Comparison of ENCODE assay signal across 7 mouse cellular contexts in genomic region chr8:104090993-104091900, GRCm38 (mm10). TPM values are rescaled to one million over a fixed set of nuclear protein-coding genes. Genes with fewer than 3 reads are reported as not detected.
A peak's percentile ranks its signal among the peaks of the same experiment; 100 is the strongest.
DNase-seq lines count a peak whose midpoint lies in the region; ATAC-seq lines count a peak whose summit lies in the region.
"Not testable (repeated sequence)": the region's sequence is repeated elsewhere in the genome, so short reads cannot be mapped to it uniquely, and the experiment has no call there.

No protein-coding gene starts in this region.

- peak overlapping the region; percentile 26 for H3K4me3 ChIP-seq in embryonic facial prominence, embryonic 13.5 days
- H3K4me3 ChIP-seq in heart, embryonic 12.5 days: peak overlapping the region; percentile 24; the same call in 1 of the 2 replicates
- H3K4me3 ChIP-seq in intestine, embryonic 16.5 days (ENCODE audit: low read length): peak overlapping the region; percentile 19
- peak overlapping the region; percentile 33 for H3K4me3 ChIP-seq in limb, embryonic 10.5 days
- H3K4me3 ChIP-seq in neural tube, embryonic 12.5 days: not testable (repeated sequence)

- 5% methylated on average over 24 of the region's 24 CpGs for WGBS in embryonic facial prominence, embryonic 13.5 days
- WGBS in heart, embryonic 12.5 days: 9% methylated on average over 24 of the region's 24 CpGs
- WGBS in intestine, embryonic 16.5 days: 7% methylated on average over 24 of the region's 24 CpGs
- WGBS in limb, embryonic 10.5 days: 6% methylated on average over 24 of the region's 24 CpGs
- 15% methylated on average over 24 of the region's 24 CpGs for WGBS in neural tube, embryonic 12.5 days

- 0 out of 2 replicates have a peak overlapping the region, but pooled peaks have one; percentile 27 for H3K9ac ChIP-seq in embryonic facial prominence, embryonic 13.5 days
- H3K9ac ChIP-seq in heart, embryonic 12.5 days; neural tube, embryonic 12.5 days: not testable (repeated sequence)
- 0 out of 2 replicates have a peak overlapping the region, but pooled peaks have one; percentile 5 for H3K9ac ChIP-seq in intestine, embryonic 16.5 days (ENCODE audit: low read depth, low read length)

- H3K36me3 ChIP-seq in embryonic facial prominence, embryonic 13.5 days; heart, embryonic 12.5 days; intestine, embryonic 16.5 days (ENCODE audit: control insufficient read depth, insufficient read depth, low read length); limb, embryonic 10.5 days; neural tube, embryonic 12.5 days: not testable (repeated sequence)

- ATAC-seq in embryonic facial prominence, embryonic 13.5 days (ENCODE audit: insufficient number of reproducible peaks, insufficient read depth, low FRiP score, low TSS enrichment, low read depth); heart, embryonic 12.5 days (ENCODE audit: insufficient number of reproducible peaks, low FRiP score); neural tube, embryonic 12.5 days (ENCODE audit: low FRiP score, low read depth): not testable (repeated sequence)
- peak; percentile 51; the same call in 1 of the 2 replicates for ATAC-seq in intestine, embryonic 16.5 days

- H3K4me2 ChIP-seq in embryonic facial prominence, embryonic 13.5 days: peak overlapping the region; percentile 51
- H3K4me2 ChIP-seq in heart, embryonic 12.5 days: peak overlapping the region; percentile 58
- H3K4me2 ChIP-seq in intestine, embryonic 16.5 days (ENCODE audit: low read depth, low read length): peak overlapping the region; percentile 42
- H3K4me2 ChIP-seq in neural tube, embryonic 12.5 days (replicated peaks): peak overlapping the region; percentile 38

- not testable (repeated sequence) for H3K27ac ChIP-seq in embryonic facial prominence, embryonic 13.5 days; heart, embryonic 12.5 days (ENCODE audit: poor library complexity, severe bottlenecking); intestine, embryonic 16.5 days (ENCODE audit: low read length); neural tube, embryonic 12.5 days
- H3K27ac ChIP-seq in limb, embryonic 10.5 days: 0 out of 2 replicates have a peak overlapping the region, but pooled peaks have one; percentile 14

- H3K4me1 ChIP-seq in embryonic facial prominence, embryonic 13.5 days; heart, embryonic 12.5 days (replicated peaks); intestine, embryonic 16.5 days (ENCODE audit: control insufficient read depth, insufficient read depth, low read length); neural tube, embryonic 12.5 days: not testable (repeated sequence)
- peaks cover 12% of the 10 kb centered on the region for H3K4me1 ChIP-seq in limb, embryonic 10.5 days

- not testable (repeated sequence) for H3K9me3 ChIP-seq in embryonic facial prominence, embryonic 13.5 days; heart, embryonic 12.5 days (replicated peaks); intestine, embryonic 16.5 days (ENCODE audit: control insufficient read depth, low read length); limb, embryonic 10.5 days (replicated peaks); neural tube, embryonic 12.5 days

- not testable (repeated sequence) for H3K27me3 ChIP-seq in embryonic facial prominence, embryonic 13.5 days; heart, embryonic 12.5 days (replicated peaks); intestine, embryonic 16.5 days (replicated peaks; ENCODE audit: control insufficient read depth, insufficient read depth, low read length); limb, embryonic 10.5 days (ENCODE audit: low read depth, poor library complexity, severe bottlenecking); neural tube, embryonic 12.5 days (replicated peaks)

- DNase-seq in adrenal gland, adult 2 months: peak; percentile 26
- DNase-seq in limb, embryonic 10.5 days (ENCODE audit: low spot score): peak; percentile 42
- peak; percentile 45 for DNase-seq in lung, postnatal 14 days

RNA-seq across cellular contexts. Expression of gene Cdh5, which starts 10.2 kb away (rescaled TPM):
- 10 to 100 TPM; 38.7 to 59.7 TPM for total RNA-seq in adrenal gland, adult 2 months (2021)
- polyA plus RNA-seq in adrenal gland, adult 2 months (2012; rRNA removed): 57.1 and 57.2 TPM in 2 replicates
- 25.1 and 28.3 TPM in 2 replicates for polyA plus RNA-seq in embryonic facial prominence, embryonic 13.5 days (2015; fragmentation: Nextera tagmentation; extraction: Ambion mirVana)
- polyA plus RNA-seq in heart, embryonic 12.5 days (2016; fragmentation: Nextera tagmentation; extraction: Ambion mirVana): 47.6 and 51.6 TPM in 2 replicates
- polyA plus RNA-seq in intestine, embryonic 16.5 days (2015; fragmentation: Nextera tagmentation; extraction: Ambion mirVana): 17.8 and 19.7 TPM in 2 replicates
- polyA plus RNA-seq in limb, embryonic 10.5 days (2016; fragmentation: Nextera tagmentation; extraction: Ambion mirVana): 17.5 and 19.8 TPM in 2 replicates
- polyA plus RNA-seq in neural tube, embryonic 12.5 days (2016; fragmentation: Nextera tagmentation; extraction: Ambion mirVana): 14.5 and 17.1 TPM in 2 replicates
